Mouse (Mus musculus): ENCODE measurements around the gene Nr2e1.

DNA sequence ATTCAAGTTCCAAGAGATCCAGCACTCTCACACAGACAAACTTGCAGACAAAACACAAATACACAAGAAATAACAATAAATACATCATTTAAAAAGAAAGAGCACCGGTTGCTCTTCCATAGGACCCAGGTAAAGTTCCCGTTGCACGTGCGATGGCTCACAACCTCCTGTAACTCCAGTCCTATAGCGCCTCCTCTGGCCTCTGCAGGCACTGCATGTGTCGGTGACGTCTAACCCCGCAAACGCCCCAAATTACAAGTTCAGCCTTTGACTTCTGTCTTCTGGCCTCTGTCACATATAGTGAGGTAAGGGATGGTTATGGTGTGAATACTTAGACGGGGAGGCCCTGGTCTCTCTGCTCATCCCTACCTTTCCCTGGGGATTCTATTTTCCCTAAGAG lies 18.1 kb upstream of the Nr2e1 start:
- TF ChIP-seq CTCF (IDR thresholded peaks at IDR 0.05; ENCODE audit: insufficient read depth, low read length): peak; percentile 62
- TF ChIP-seq POLR2A (IDR thresholded peaks at IDR 0.05; ENCODE audit: borderline replicate concordance, extremely low read depth, low read depth, low read length): no peak

All from lung, adult 2 months (tissue).